Comparison of ENCODE assay signal across 20 mouse cellular contexts in the genomic region with DNA sequence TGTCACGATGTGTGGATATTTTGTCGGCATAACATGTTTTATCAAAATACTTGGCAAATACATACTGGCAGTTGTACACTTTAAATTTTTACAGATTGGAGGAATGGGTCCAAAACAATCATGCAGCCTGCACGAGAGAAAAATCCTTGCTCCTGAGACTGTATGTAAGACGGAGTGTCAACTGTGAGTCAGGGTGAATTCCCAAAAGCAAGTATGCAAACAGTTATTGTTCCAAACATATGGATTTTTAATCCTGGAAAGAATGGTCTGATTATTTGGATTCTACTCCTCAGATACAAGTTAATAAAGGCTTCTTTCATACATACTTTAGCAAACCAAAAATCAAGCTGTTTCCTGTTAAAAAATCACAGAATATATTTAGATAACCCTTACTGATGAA. TPM values are rescaled to one million over a fixed set of nuclear protein-coding genes. Genes with fewer than 3 reads are reported as not detected.
A peak's percentile ranks its signal among the peaks of the same experiment; 100 is the strongest.
DNase-seq lines count a peak whose midpoint lies in the region; ATAC-seq and TF ChIP-seq lines count a peak whose summit lies in the region.
"Had no signal": no experiment of that assay in that cellular context is flagged by ENCODE, and none has a peak within 500 bp of the region (broad histone marks: within the 10 kb centered on the region; RNA-seq: fewer than 3 reads in every experiment).

No protein-coding gene starts in this region.

- H3K4me3 ChIP-seq in embryonic facial prominence, embryonic 14.5 days (ENCODE audit: low read depth, low read length): no peak overlapping the region
- no peak overlapping the region for H3K4me3 ChIP-seq in embryonic facial prominence, embryonic 10.5 days
- H3K4me3 ChIP-seq in heart, embryonic 15.5 days: no peak overlapping the region
- H3K4me3 ChIP-seq in left cerebral cortex, adult 2 months: no peak overlapping the region
- H3K4me3 ChIP-seq in hindbrain, embryonic 14.5 days (replicated peaks; ENCODE audit: low read length): no peak overlapping the region
- H3K4me3 ChIP-seq: embryonic facial prominence, embryonic 12.5 days; forebrain, embryonic 12.5 days; heart, embryonic 12.5 days; hindbrain, embryonic 12.5 days had no signal

- peaks cover 13% of the 10 kb centered on the region for H3K4me1 ChIP-seq in embryonic facial prominence, embryonic 14.5 days (ENCODE audit: control insufficient read depth, insufficient read depth, low read length)
- H3K4me1 ChIP-seq in embryonic facial prominence, embryonic 10.5 days: peaks cover 10% of the 10 kb centered on the region
- H3K4me1 ChIP-seq in heart, embryonic 15.5 days (replicated peaks): peaks cover 29% of the 10 kb centered on the region
- H3K4me1 ChIP-seq in hindbrain, embryonic 14.5 days (replicated peaks; ENCODE audit: control insufficient read depth, insufficient read depth, low read length): peaks cover 20% of the 10 kb centered on the region

- TF ChIP-seq CTCF in left cerebral cortex, adult 2 months (IDR thresholded peaks at IDR 0.05): no peak

- no peak overlapping the region for H3K9ac ChIP-seq in embryonic facial prominence, embryonic 14.5 days (ENCODE audit: low read depth, low read length)
- H3K9ac ChIP-seq in heart, embryonic 15.5 days: no peak overlapping the region
- no peak overlapping the region for H3K9ac ChIP-seq in hindbrain, embryonic 14.5 days
- H3K9ac ChIP-seq: embryonic facial prominence, embryonic 12.5 days; forebrain, embryonic 12.5 days; heart, embryonic 12.5 days; hindbrain, embryonic 12.5 days had no signal

- intact Hi-C loops in heart, postnatal 14 days (cut with DNase I): no loop called here
- intact Hi-C loops in left cerebral cortex, adult 2 months (cut with DNase I): no loop called here

- no peak for ATAC-seq in embryonic facial prominence, embryonic 14.5 days (ENCODE audit: low read depth)
- no peak for ATAC-seq in heart, embryonic 15.5 days (replicated peaks; ENCODE audit: insufficient number of reproducible peaks, insufficient read depth, low FRiP score, low read depth)
- no peak for ATAC-seq in hindbrain, embryonic 14.5 days (ENCODE audit: low FRiP score)
- ATAC-seq: activated CD4-positive, CD25-positive, alpha-beta regulatory T cell, adult 4 months; forebrain, embryonic 16.5 days; hindbrain, postnatal 0 days; Patski had no signal

- no peaks in the 10 kb centered on the region for H3K36me3 ChIP-seq in embryonic facial prominence, embryonic 14.5 days (ENCODE audit: control insufficient read depth, insufficient read depth, low read length)
- H3K36me3 ChIP-seq in embryonic facial prominence, embryonic 10.5 days (replicated peaks): no peaks in the 10 kb centered on the region
- H3K36me3 ChIP-seq in heart, embryonic 15.5 days: no peaks in the 10 kb centered on the region
- no peaks in the 10 kb centered on the region for H3K36me3 ChIP-seq in hindbrain, embryonic 14.5 days (replicated peaks; ENCODE audit: control insufficient read depth, insufficient read depth)
- H3K36me3 ChIP-seq: embryonic facial prominence, embryonic 12.5 days; forebrain, embryonic 12.5 days; heart, embryonic 12.5 days; hindbrain, embryonic 12.5 days had no signal

- no peaks in the 10 kb centered on the region for H3K27me3 ChIP-seq in embryonic facial prominence, embryonic 14.5 days (replicated peaks; ENCODE audit: control insufficient read depth, insufficient read depth, low read length)
- H3K27me3 ChIP-seq in embryonic facial prominence, embryonic 10.5 days (replicated peaks; ENCODE audit: low read depth, poor library complexity, severe bottlenecking): peaks cover 6% of the 10 kb centered on the region
- H3K27me3 ChIP-seq in heart, embryonic 15.5 days: peaks cover 3% of the 10 kb centered on the region; the same call in 1 of the 2 replicates
- no peaks in the 10 kb centered on the region for H3K27me3 ChIP-seq in hindbrain, embryonic 14.5 days (ENCODE audit: control insufficient read depth, insufficient read depth, low read length)
- H3K27me3 ChIP-seq: embryonic facial prominence, embryonic 12.5 days; forebrain, embryonic 12.5 days; heart, embryonic 12.5 days; hindbrain, embryonic 12.5 days; Patski had no signal

- H3K9me3 ChIP-seq in embryonic facial prominence, embryonic 14.5 days (ENCODE audit: control insufficient read depth, low read length): no peaks in the 10 kb centered on the region
- no peaks in the 10 kb centered on the region for H3K9me3 ChIP-seq in embryonic facial prominence, embryonic 10.5 days
- no peaks in the 10 kb centered on the region for H3K9me3 ChIP-seq in heart, embryonic 15.5 days (replicated peaks)
- no peaks in the 10 kb centered on the region for H3K9me3 ChIP-seq in hindbrain, embryonic 14.5 days (ENCODE audit: control insufficient read depth, low read length)
- H3K9me3 ChIP-seq: embryonic facial prominence, embryonic 12.5 days; forebrain, embryonic 12.5 days; heart, embryonic 12.5 days; hindbrain, embryonic 12.5 days had no signal

- peak overlapping the region; percentile 44; the same call in 1 of the 2 replicates for H3K27ac ChIP-seq in embryonic facial prominence, embryonic 14.5 days (replicated peaks; ENCODE audit: low read depth, low read length)
- H3K27ac ChIP-seq in embryonic facial prominence, embryonic 10.5 days (replicated peaks): no peak overlapping the region
- H3K27ac ChIP-seq in heart, embryonic 15.5 days: 0 out of 2 replicates have a peak overlapping the region, but pooled peaks have one; percentile 5
- H3K27ac ChIP-seq in left cerebral cortex, adult 2 months: peak overlapping the region; percentile 40; the same call in 1 of the 2 replicates
- no peak overlapping the region for H3K27ac ChIP-seq in hindbrain, embryonic 14.5 days
- H3K27ac ChIP-seq: embryonic facial prominence, embryonic 12.5 days; forebrain, embryonic 12.5 days; hindbrain, embryonic 12.5 days; hindbrain, postnatal 0 days had no signal

- 46% methylated on average over 4 of the region's 4 CpGs for WGBS in embryonic facial prominence, embryonic 14.5 days
- 83% methylated on average over 4 of the region's 4 CpGs for WGBS in embryonic facial prominence, embryonic 10.5 days
- 48% methylated on average over 4 of the region's 4 CpGs for WGBS in heart, embryonic 15.5 days
- 68% methylated on average over 4 of the region's 4 CpGs for WGBS in hindbrain, embryonic 14.5 days

- peak; percentile 64 for DNase-seq in embryonic facial prominence, embryonic 14.5 days (ENCODE audit: low spot score)
- DNase-seq in embryonic facial prominence, embryonic 10.5 days (ENCODE audit: low spot score): no peak
- DNase-seq in heart, postnatal 14 days: no peak
- DNase-seq in left cerebral cortex, adult 2 months (ENCODE audit: extremely low spot score in 1 of 2, low spot score in 2 of 2): no peak
- no peak for DNase-seq in left cerebral cortex, adult 18-20 months (ENCODE audit: low spot score in 2 of 2)
- DNase-seq in hindbrain, embryonic 14.5 days (ENCODE audit: low spot score): no peak
- DNase-seq: adrenal gland, postnatal 14 days; cerebellum, adult 11-12 months; embryo, embryonic 11 days had no signal

- H3K4me2 ChIP-seq in embryonic facial prominence, embryonic 14.5 days (ENCODE audit: low read depth, low read length): no peak overlapping the region
- H3K4me2 ChIP-seq in heart, embryonic 15.5 days: no peak overlapping the region
- no peak overlapping the region for H3K4me2 ChIP-seq in hindbrain, embryonic 14.5 days (replicated peaks)
- H3K4me2 ChIP-seq: embryonic facial prominence, embryonic 12.5 days; heart, embryonic 12.5 days; hindbrain, embryonic 12.5 days had no signal

RNA-seq across cellular contexts. Expression of gene Cpe, which starts 4.1 kb away (rescaled TPM):
- 204 and 228 TPM in 2 replicates for polyA plus RNA-seq in embryonic facial prominence, embryonic 14.5 days (2014; fragmentation: Nextera tagmentation; extraction: Ambion mirVana)
- polyA plus RNA-seq in embryonic facial prominence, embryonic 10.5 days (2016; fragmentation: Nextera tagmentation; extraction: Ambion mirVana): 75.7 and 81.6 TPM in 2 replicates
- 258 and 276 TPM in 2 replicates for polyA plus RNA-seq in heart, embryonic 15.5 days (2015; fragmentation: Nextera tagmentation; extraction: Ambion mirVana)
- total RNA-seq in heart, postnatal 14 days (2021): 100 to 1,000 TPM; 283 to 292 TPM
- total RNA-seq in left cerebral cortex, adult 2 months (2021): 1,000 to 10,000 TPM; 1,948 to 2,026 TPM
- total RNA-seq in left cerebral cortex, adult 18-20 months (2021): 1,000 to 10,000 TPM; 1,840 to 1,955 TPM
- 752 and 837 TPM in 2 replicates for polyA plus RNA-seq in hindbrain, embryonic 14.5 days (2014; fragmentation: Nextera tagmentation; extraction: Ambion mirVana)
- total RNA-seq: granulocyte monocyte progenitor cell, adult 5-6 weeks; MEL had no signal

RNA-seq across cellular contexts. Expression of gene Msmo1, which starts 44.9 kb away (rescaled TPM):
- 80.8 and 92.2 TPM in 2 replicates for polyA plus RNA-seq in embryonic facial prominence, embryonic 14.5 days (2014; fragmentation: Nextera tagmentation; extraction: Ambion mirVana)
- polyA plus RNA-seq in embryonic facial prominence, embryonic 10.5 days (2016; fragmentation: Nextera tagmentation; extraction: Ambion mirVana): 152 and 166 TPM in 2 replicates
- polyA plus RNA-seq in heart, embryonic 15.5 days (2015; fragmentation: Nextera tagmentation; extraction: Ambion mirVana): 31.5 and 40.9 TPM in 2 replicates
- 1 to 10 TPM; 7.7 to 8.8 TPM for total RNA-seq in heart, postnatal 14 days (2021)
- total RNA-seq in left cerebral cortex, adult 2 months (2021): 10 to 100 TPM; 83.5 to 87.8 TPM
- 100 to 1,000 TPM in 1 of 2 experiments, 10 to 100 TPM in 1; 93.9 to 121 TPM for total RNA-seq in left cerebral cortex, adult 18-20 months (2021)
- 180 and 213 TPM in 2 replicates for polyA plus RNA-seq in hindbrain, embryonic 14.5 days (2014; fragmentation: Nextera tagmentation; extraction: Ambion mirVana)

Comparison
In these comparisons a context has a peak if more than half of its experiments do, and no peak if none do; other contexts are left out.
1. H3K27ac ChIP-seq: peak in embryonic facial prominence, embryonic 14.5 days (single experiment), heart, embryonic 15.5 days (single experiment) and left cerebral cortex, adult 2 months (single experiment); none in embryonic facial prominence, embryonic 10.5 days (single experiment) and hindbrain, embryonic 14.5 days (single experiment).